Mouse (Mus musculus): ENCODE measurements at regions not wholly inside any gene's neighbourhood (a gene's known extent, or its start where the extent isn't known, plus 50 kb on each side); places are given as distances from the start of the nearest gene placed in this dataset.

GRCm38 (mm10) chr13:60364778-60365672 lies 187.9 kb upstream of the Gas1 start:
- no peaks in the 10 kb centered on the region for H3K27me3 ChIP-seq (ENCODE audit: control insufficient read depth, insufficient read depth, low read length, poor library complexity, severe bottlenecking)
- DNase-seq (ENCODE audit: low read depth, low spot score) = no peak
- H3K36me3 ChIP-seq (ENCODE audit: control insufficient read depth, insufficient read depth, low read length, poor library complexity, severe bottlenecking) = no peaks in the 10 kb centered on the region

- Histone ChIP-seq H3K27me3 (ENCODE audit: control insufficient read depth, insufficient read depth, low read length, poor library complexity, severe bottlenecking) (no peaks in the 10 kb centered on the region), H3K36me3 (ENCODE audit: control insufficient read depth, insufficient read depth, low read length, poor library complexity, severe bottlenecking) (no peaks in the 10 kb centered on the region)
- no peak for DNase-seq (ENCODE audit: low read depth, low spot score)
Measured at GRCm38 (mm10) chr13:60369216-60369615, 192.1 kb upstream of the Gas1 start.

GRCm38 (mm10) chr13:60371656-60372055 lies 194.5 kb upstream of the Gas1 start:
- Histone ChIP-seq H3K36me3 (ENCODE audit: control insufficient read depth, insufficient read depth, low read length, poor library complexity, severe bottlenecking) (no peaks in the 10 kb centered on the region), H3K27me3 (ENCODE audit: control insufficient read depth, insufficient read depth, low read length, poor library complexity, severe bottlenecking) (no peaks in the 10 kb centered on the region)
- DNase-seq (ENCODE audit: low read depth, low spot score) = no peak

- no peak for DNase-seq (ENCODE audit: low read depth, low spot score)
- Histone ChIP-seq H3K27me3 (ENCODE audit: control insufficient read depth, insufficient read depth, low read length, poor library complexity, severe bottlenecking) (no peaks in the 10 kb centered on the region), H3K36me3 (ENCODE audit: control insufficient read depth, insufficient read depth, low read length, poor library complexity, severe bottlenecking) (no peaks in the 10 kb centered on the region)
Measured at GRCm38 (mm10) chr13:60376705-60377104, 199.5 kb upstream of the Gas1 start.

GRCm38 (mm10) chr13:60382855-60383254 lies 205.7 kb upstream of the Gas1 start:
- Histone ChIP-seq H3K36me3 (ENCODE audit: control insufficient read depth, insufficient read depth, low read length, poor library complexity, severe bottlenecking) (no peaks in the 10 kb centered on the region), H3K27me3 (ENCODE audit: control insufficient read depth, insufficient read depth, low read length, poor library complexity, severe bottlenecking) (no peaks in the 10 kb centered on the region)
- DNase-seq (ENCODE audit: low read depth, low spot score) = no peak

- no peak for DNase-seq (ENCODE audit: low read depth, low spot score)
- Histone ChIP-seq H3K27me3 (ENCODE audit: control insufficient read depth, insufficient read depth, low read length, poor library complexity, severe bottlenecking) (no peaks in the 10 kb centered on the region), H3K36me3 (ENCODE audit: control insufficient read depth, insufficient read depth, low read length, poor library complexity, severe bottlenecking) (no peaks in the 10 kb centered on the region)
Measured at GRCm38 (mm10) chr13:60398836-60399235, 202.9 kb upstream of the Dapk1 start.

GRCm38 (mm10) chr13:60400764-60401487 lies 200.8 kb upstream of the Dapk1 start:
- DNase-seq (ENCODE audit: low read depth, low spot score) = no peak
- H3K36me3 ChIP-seq (ENCODE audit: control insufficient read depth, insufficient read depth, low read length, poor library complexity, severe bottlenecking) = no peaks in the 10 kb centered on the region

GRCm38 (mm10) chr13:60403471-60403870 lies 198.3 kb upstream of the Dapk1 start:
- Histone ChIP-seq H3K27me3 (ENCODE audit: control insufficient read depth, insufficient read depth, low read length, poor library complexity, severe bottlenecking) (no peaks in the 10 kb centered on the region), H3K36me3 (ENCODE audit: control insufficient read depth, insufficient read depth, low read length, poor library complexity, severe bottlenecking) (no peaks in the 10 kb centered on the region)
- DNase-seq (ENCODE audit: low read depth, low spot score) = no peak

More at GRCm38 (mm10) chr13:60400764-60401487, 200.8 kb upstream of the Dapk1 start:
- no peaks in the 10 kb centered on the region for H3K27me3 ChIP-seq (ENCODE audit: control insufficient read depth, insufficient read depth, low read length, poor library complexity, severe bottlenecking)

GRCm38 (mm10) chr13:60407344-60407743 lies 194.4 kb upstream of the Dapk1 start:
- Histone ChIP-seq H3K36me3 (ENCODE audit: control insufficient read depth, insufficient read depth, low read length, poor library complexity, severe bottlenecking) (no peaks in the 10 kb centered on the region), H3K27me3 (ENCODE audit: control insufficient read depth, insufficient read depth, low read length, poor library complexity, severe bottlenecking) (no peaks in the 10 kb centered on the region)
- DNase-seq (ENCODE audit: low read depth, low spot score) = no peak

GRCm38 (mm10) chr13:60409706-60410502 lies 191.8 kb upstream of the Dapk1 start:
- no peak for DNase-seq (ENCODE audit: low read depth, low spot score)
- Histone ChIP-seq H3K36me3 (ENCODE audit: control insufficient read depth, insufficient read depth, low read length, poor library complexity, severe bottlenecking) (no peaks in the 10 kb centered on the region), H3K27me3 (ENCODE audit: control insufficient read depth, insufficient read depth, low read length, poor library complexity, severe bottlenecking) (no peaks in the 10 kb centered on the region)

- DNase-seq (ENCODE audit: low read depth, low spot score) = no peak
- Histone ChIP-seq H3K27me3 (ENCODE audit: control insufficient read depth, insufficient read depth, low read length, poor library complexity, severe bottlenecking) (no peaks in the 10 kb centered on the region), H3K36me3 (ENCODE audit: control insufficient read depth, insufficient read depth, low read length, poor library complexity, severe bottlenecking) (no peaks in the 10 kb centered on the region)
Measured at GRCm38 (mm10) chr13:60416024-60416423, 185.7 kb upstream of the Dapk1 start.

- DNase-seq (ENCODE audit: low read depth, low spot score) = no peak
- Histone ChIP-seq H3K36me3 (ENCODE audit: control insufficient read depth, insufficient read depth, low read length, poor library complexity, severe bottlenecking) (no peaks in the 10 kb centered on the region), H3K27me3 (ENCODE audit: control insufficient read depth, insufficient read depth, low read length, poor library complexity, severe bottlenecking) (no peaks in the 10 kb centered on the region)
Measured at GRCm38 (mm10) chr13:60417015-60417414, 184.7 kb upstream of the Dapk1 start.

GRCm38 (mm10) chr13:60417436-60418158 lies 184.2 kb upstream of the Dapk1 start:
- Histone ChIP-seq H3K27me3 (ENCODE audit: control insufficient read depth, insufficient read depth, low read length, poor library complexity, severe bottlenecking) (no peaks in the 10 kb centered on the region), H3K36me3 (ENCODE audit: control insufficient read depth, insufficient read depth, low read length, poor library complexity, severe bottlenecking) (no peaks in the 10 kb centered on the region)
- DNase-seq (ENCODE audit: low read depth, low spot score) = no peak

- Histone ChIP-seq H3K36me3 (ENCODE audit: control insufficient read depth, insufficient read depth, low read length, poor library complexity, severe bottlenecking) (no peaks in the 10 kb centered on the region), H3K27me3 (ENCODE audit: control insufficient read depth, insufficient read depth, low read length, poor library complexity, severe bottlenecking) (no peaks in the 10 kb centered on the region)
- no peak for DNase-seq (ENCODE audit: low read depth, low spot score)
Measured at GRCm38 (mm10) chr13:60420386-60420785, 181.4 kb upstream of the Dapk1 start.
